Mouse (Mus musculus): ENCODE data around the gene Sbsn.

DNA sequence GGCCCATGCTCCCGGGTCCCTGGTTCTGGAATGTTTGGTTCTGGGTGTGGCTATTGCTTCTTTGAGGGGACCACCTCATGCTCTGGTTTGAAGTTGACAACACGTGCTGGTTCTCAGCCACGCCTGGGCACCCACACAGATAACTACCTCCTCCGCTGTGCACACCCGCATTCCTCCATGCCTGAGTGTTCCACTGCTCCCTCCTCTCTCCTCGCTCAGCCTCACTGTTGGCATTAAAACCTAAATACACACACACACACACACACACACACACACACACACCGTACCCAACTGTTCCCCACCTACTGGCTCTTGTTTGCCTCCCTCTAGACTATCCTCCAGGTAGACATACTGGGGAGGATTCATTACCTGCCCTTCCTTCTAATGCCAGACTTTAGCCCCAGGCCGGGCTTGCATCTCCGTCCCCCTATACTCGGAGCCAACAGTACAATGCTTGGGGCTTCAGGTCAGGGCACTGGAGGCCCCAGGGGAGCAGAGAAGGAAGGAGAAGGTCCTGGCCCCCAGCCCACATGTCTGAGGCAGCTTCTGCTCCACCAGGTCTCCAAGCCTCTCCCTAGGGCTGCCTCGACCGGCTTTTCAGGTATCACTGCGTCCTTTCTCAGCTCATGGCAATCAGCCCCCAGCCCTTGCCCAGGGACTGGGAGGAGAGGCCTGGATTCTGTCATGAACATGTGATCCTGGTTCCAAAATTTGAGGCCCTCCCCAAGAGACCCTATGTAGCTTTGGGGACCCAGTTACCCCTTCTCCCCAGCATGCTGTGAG, 1.3 kb upstream of the Sbsn start:
- TF ChIP-seq CTCF (IDR thresholded peaks at IDR 0.05) (no peak), EP300 (IDR thresholded peaks at IDR 0.05) (no peak)
